Mouse (Mus musculus) neural tube, embryonic 13.5 days (tissue): ENCODE measurements around the gene Macrod2. TPM values are rescaled to one million over a fixed set of nuclear protein-coding genes. Genes with fewer than 3 reads are reported as not detected.

Source experiments
- ATAC-seq: fragments of 200-750 bp; cut with Nextera tagmentation; 2 replicates; pipeline ENCODE4 v1.8.0; 2017; ENCODE audit warnings: low read depth, mild to moderate bottlenecking, moderate TSS enrichment, moderate library complexity
- H3K27ac ChIP-seq: fragments of 300-500 bp; sonication (generic); replicated peaks from 2 replicates; pipeline ENCODE4 v1.5.1; 2015; ENCODE audit warnings: moderate library complexity, mild to moderate bottlenecking, inconsistent platforms
- H3K27me3 ChIP-seq: fragments of 300-500 bp; sonication (generic); 2 replicates; pipeline ENCODE4 v1.6.1; 2015; ENCODE audit warnings: mild to moderate bottlenecking, inconsistent platforms
- H3K36me3 ChIP-seq: fragments of 300-500 bp; sonication (generic); 2 replicates; pipeline ENCODE4 v1.6.1; 2015; ENCODE audit warnings: mild to moderate bottlenecking, inconsistent platforms
- H3K4me1 ChIP-seq: fragments of 300-500 bp; sonication (generic); replicated peaks from 2 replicates; pipeline ENCODE4 v1.6.1; 2015; ENCODE audit warnings: inconsistent platforms
- H3K4me2 ChIP-seq: fragments of 300-500 bp; sonication (generic); 2 replicates; pipeline ENCODE4 v1.6.1; 2015; ENCODE audit warnings: inconsistent platforms, mild to moderate bottlenecking, moderate library complexity
- H3K4me3 ChIP-seq: fragments of 300-500 bp; sonication (generic); 2 replicates; pipeline ENCODE4 v1.5.1; 2015; ENCODE audit warnings: mild to moderate bottlenecking, inconsistent platforms
- H3K9ac ChIP-seq: fragments of 300-500 bp; sonication (generic); 2 replicates; pipeline ENCODE4 v1.6.1; 2015; ENCODE audit warnings: moderate library complexity, mild to moderate bottlenecking, inconsistent platforms
- H3K9me3 ChIP-seq: fragments of 300-500 bp; sonication (generic); 2 replicates; pipeline ENCODE4 v1.6.1; 2016; ENCODE audit warnings: inconsistent platforms
- WGBS: fragments of 180-500 bp; shearing (Covaris S2); methylation state at CpG from one replicate; pipeline ENCODE4 v1.1.7; 2015; 5-methylcytosine and 5-hydroxymethylcytosine counted together
- polyA plus RNA-seq: library from polyadenylated mRNA; unstranded; fragments of >200 nt; fragmentation: Nextera tagmentation; extraction: Ambion mirVana; gene quantifications from 2 replicates; pipeline ENCODE4 v1.2.1, GENCODE M21; 2015

Macrod2 gene
- polyA plus RNA-seq, 1 experiment from 2014 or later, result 78.9 TPM

- peaks cover 16% of the 10 kb centered on the region for H3K4me1 ChIP-seq
- no peaks in the 10 kb centered on the region for H3K9me3 ChIP-seq
- no peaks in the 10 kb centered on the region for H3K36me3 ChIP-seq
- ATAC-seq, result no peak
- H3K4me3 ChIP-seq, result no peak overlapping the region
- no peak overlapping the region for H3K9ac ChIP-seq
- no peaks in the 10 kb centered on the region for H3K27me3 ChIP-seq
- WGBS, result 62% methylated on average over 4 of the region's 4 CpGs
- H3K27ac ChIP-seq, result no peak overlapping the region
- H3K4me2 ChIP-seq, result no peak overlapping the region
These were observed 1855.3 kb downstream of the Macrod2 start for GRCm38 (mm10) chr2:142250383-142250782.

- no peaks in the 10 kb centered on the region for H3K27me3 ChIP-seq
- H3K36me3 ChIP-seq, result no peaks in the 10 kb centered on the region
- H3K4me1 ChIP-seq, result peaks cover 16% of the 10 kb centered on the region
- H3K4me3 ChIP-seq, result no peak overlapping the region
- H3K4me2 ChIP-seq, result no peak overlapping the region
- H3K9ac ChIP-seq, result no peak overlapping the region
- H3K9me3 ChIP-seq, result no peaks in the 10 kb centered on the region
- no peak overlapping the region for H3K27ac ChIP-seq
- no peak for ATAC-seq
- WGBS, result 65% methylated on average over 2 of the region's 2 CpGs
These were observed 1856.4 kb downstream of the Macrod2 start for GRCm38 (mm10) chr2:142251518-142251917.

- Histone ChIP-seq H3K4me2 (peak overlapping the region; percentile 38), H3K27ac (no peak overlapping the region), H3K4me3 (no peak overlapping the region)
These were observed 1858.8 kb downstream of the Macrod2 start for GRCm38 (mm10) chr2:142253913-142254312.

DNA sequence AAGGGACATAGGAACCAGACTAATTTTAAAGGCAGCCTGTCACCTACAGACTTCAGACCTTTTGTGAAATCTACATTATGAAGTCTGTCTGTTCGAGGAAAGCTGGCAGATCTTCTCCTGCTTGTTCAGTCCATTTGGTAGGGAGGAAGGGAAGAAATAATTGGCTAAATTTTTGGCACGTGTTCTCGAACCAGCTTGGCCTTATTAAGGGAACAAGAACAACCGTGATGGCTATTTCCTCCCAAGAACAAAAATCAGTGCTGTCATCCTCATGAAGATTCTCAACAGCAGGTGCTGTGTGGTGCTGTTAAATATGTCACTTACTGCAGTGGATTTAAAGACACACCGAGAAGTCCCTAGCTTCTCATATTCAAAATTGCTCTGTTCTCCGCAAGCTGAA, 1859.5 kb downstream of the Macrod2 start:
- Histone ChIP-seq H3K36me3 (no peaks in the 10 kb centered on the region), H3K27ac (no peak overlapping the region), H3K4me3 (no peak overlapping the region), H3K27me3 (no peaks in the 10 kb centered on the region), H3K4me2 (no peak overlapping the region), H3K9ac (no peak overlapping the region), H3K4me1 (peaks cover 16% of the 10 kb centered on the region), H3K9me3 (no peaks in the 10 kb centered on the region)
- no peak for ATAC-seq
- WGBS, result 89% methylated on average over 6 of the region's 6 CpGs

More at GRCm38 (mm10) chr2:142253913-142254312, 1858.8 kb downstream of the Macrod2 start:
- ATAC-seq, result peak; percentile 81
- no peaks in the 10 kb centered on the region for H3K9me3 ChIP-seq
- WGBS, result 16% methylated on average over 11 of the region's 11 CpGs
- H3K36me3 ChIP-seq, result no peaks in the 10 kb centered on the region
- H3K27me3 ChIP-seq, result no peaks in the 10 kb centered on the region
- H3K4me1 ChIP-seq, result peaks cover 16% of the 10 kb centered on the region
- peak overlapping the region; percentile 50 for H3K9ac ChIP-seq

GRCm38 (mm10) chr2:142257501-142257900, 1862.4 kb downstream of the Macrod2 start:
- 96% methylated on average over 1 of the region's 1 CpGs for WGBS
- Histone ChIP-seq H3K9me3 (no peaks in the 10 kb centered on the region), H3K36me3 (no peaks in the 10 kb centered on the region), H3K27me3 (no peaks in the 10 kb centered on the region), H3K27ac (no peak overlapping the region), H3K9ac (no peak overlapping the region), H3K4me3 (no peak overlapping the region), H3K4me1 (peaks cover 16% of the 10 kb centered on the region), H3K4me2 (no peak overlapping the region)
- ATAC-seq, result no peak

- Histone ChIP-seq H3K4me3 (no peak overlapping the region), H3K9me3 (no peaks in the 10 kb centered on the region), H3K36me3 (no peaks in the 10 kb centered on the region), H3K9ac (no peak overlapping the region), H3K4me2 (no peak overlapping the region), H3K27me3 (no peaks in the 10 kb centered on the region), H3K4me1 (no peaks in the 10 kb centered on the region), H3K27ac (no peak overlapping the region)
- no peak for ATAC-seq
- 90% methylated on average over 6 of the region's 6 CpGs for WGBS
These were observed 1865.9 kb downstream of the Macrod2 start for GRCm38 (mm10) chr2:142261046-142261445.

GRCm38 (mm10) chr2:142264697-142265096, 1869.6 kb downstream of the Macrod2 start:
- no peak overlapping the region for H3K4me3 ChIP-seq

DNA sequence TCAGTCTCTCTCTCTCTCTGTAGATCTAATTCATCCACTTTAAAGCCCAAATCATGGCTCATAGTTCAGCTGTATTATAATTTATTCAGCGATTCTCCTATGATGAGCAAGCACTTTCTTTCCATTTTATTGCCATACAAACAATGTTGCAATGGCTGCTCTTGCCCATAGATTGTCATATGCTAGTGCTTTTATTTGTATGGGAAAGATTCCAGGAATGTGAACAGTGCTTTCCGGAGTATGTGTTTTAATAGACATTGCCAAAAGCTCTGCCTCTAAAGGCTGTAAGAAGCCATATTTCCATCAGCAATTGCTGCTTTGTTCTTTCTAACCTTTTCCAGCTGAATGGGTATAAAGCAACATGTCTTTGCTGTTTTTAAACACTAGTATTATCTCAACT, 1872.7 kb downstream of the Macrod2 start:
- WGBS, result 73% methylated on average over 2 of the region's 2 CpGs
- Histone ChIP-seq H3K27me3 (no peaks in the 10 kb centered on the region), H3K27ac (no peak overlapping the region), H3K4me1 (no peaks in the 10 kb centered on the region), H3K4me2 (no peak overlapping the region), H3K36me3 (no peaks in the 10 kb centered on the region), H3K9ac (no peak overlapping the region), H3K9me3 (no peaks in the 10 kb centered on the region), H3K4me3 (no peak overlapping the region)
- no peak for ATAC-seq

More at GRCm38 (mm10) chr2:142264697-142265096, 1869.6 kb downstream of the Macrod2 start:
- WGBS, result 91% methylated on average over 2 of the region's 2 CpGs
- Histone ChIP-seq H3K4me2 (no peak overlapping the region), H3K27ac (no peak overlapping the region), H3K9ac (no peak overlapping the region), H3K27me3 (no peaks in the 10 kb centered on the region), H3K36me3 (no peaks in the 10 kb centered on the region), H3K4me1 (no peaks in the 10 kb centered on the region), H3K9me3 (no peaks in the 10 kb centered on the region)
- no peak for ATAC-seq

GRCm38 (mm10) chr2:142286761-142287160, 1891.7 kb downstream of the Macrod2 start:
- no peak overlapping the region for H3K4me3 ChIP-seq

DNA sequence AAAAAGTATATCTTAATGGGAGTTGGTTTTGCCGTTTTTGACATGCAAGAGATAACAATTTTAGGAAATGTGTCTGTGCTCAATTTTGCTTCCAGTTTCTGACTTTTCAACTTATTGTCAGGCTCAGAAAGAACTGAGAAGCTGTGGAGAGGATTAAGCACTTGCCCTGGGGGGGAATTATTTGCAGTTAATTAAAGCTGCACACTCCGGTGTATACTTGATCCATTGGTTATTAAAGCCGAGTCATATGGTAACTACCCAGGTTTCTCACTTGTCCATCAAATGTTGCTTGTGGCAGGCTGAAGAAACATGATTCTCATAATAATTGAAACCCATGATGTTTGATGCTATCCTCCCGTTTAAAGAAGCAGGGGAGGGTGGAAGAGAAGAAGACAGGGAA, 1899.7 kb downstream of the Macrod2 start:
- no peak overlapping the region for H3K4me3 ChIP-seq
- ATAC-seq, result no peak
- 63% methylated on average over 4 of the region's 4 CpGs for WGBS
- no peak overlapping the region for H3K27ac ChIP-seq
- no peak overlapping the region for H3K4me2 ChIP-seq
- no peaks in the 10 kb centered on the region for H3K9me3 ChIP-seq
- no peaks in the 10 kb centered on the region for H3K36me3 ChIP-seq
- H3K4me1 ChIP-seq, result no peaks in the 10 kb centered on the region
- H3K27me3 ChIP-seq, result no peaks in the 10 kb centered on the region
- no peak overlapping the region for H3K9ac ChIP-seq

More at GRCm38 (mm10) chr2:142286761-142287160, 1891.7 kb downstream of the Macrod2 start:
- no peaks in the 10 kb centered on the region for H3K9me3 ChIP-seq
- no peaks in the 10 kb centered on the region for H3K36me3 ChIP-seq
- H3K27me3 ChIP-seq, result no peaks in the 10 kb centered on the region
- H3K4me2 ChIP-seq, result no peak overlapping the region
- H3K4me1 ChIP-seq, result no peaks in the 10 kb centered on the region
- no peak for ATAC-seq
- 60% methylated on average over 1 of the region's 1 CpGs for WGBS
- H3K27ac ChIP-seq, result no peak overlapping the region
- H3K9ac ChIP-seq, result no peak overlapping the region

GRCm38 (mm10) chr2:142303098-142303911, 1908.2 kb downstream of the Macrod2 start:
- Histone ChIP-seq H3K9ac (no peak overlapping the region), H3K4me3 (no peak overlapping the region), H3K4me2 (no peak overlapping the region), H3K9me3 (no peaks in the 10 kb centered on the region), H3K27ac (no peak overlapping the region), H3K36me3 (no peaks in the 10 kb centered on the region), H3K27me3 (no peaks in the 10 kb centered on the region), H3K4me1 (peaks cover 8% of the 10 kb centered on the region)
- ATAC-seq, result no peak
- 10% methylated on average over 2 of the region's 2 CpGs for whole genome bisulfite sequencing

DNA sequence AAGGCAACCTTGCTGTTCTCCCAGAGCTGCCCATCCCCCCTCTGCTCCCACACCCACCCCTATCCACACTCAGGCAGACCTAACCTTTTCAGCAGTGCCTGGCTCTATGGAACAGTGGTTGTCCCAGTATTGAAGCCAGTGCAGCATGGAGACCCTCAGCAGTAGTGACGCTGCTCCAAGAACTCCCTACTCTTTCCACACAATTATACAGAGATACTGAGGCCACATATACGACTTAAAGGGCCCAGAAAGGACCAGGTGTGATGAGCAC, 1908.7 kb downstream of the Macrod2 start:
- no peak overlapping the region for H3K9ac ChIP-seq
- H3K4me2 ChIP-seq, result no peak overlapping the region
- no peak overlapping the region for H3K27ac ChIP-seq
- ATAC-seq, result no peak
- 69% methylated on average over 2 of the region's 2 CpGs for WGBS
- no peaks in the 10 kb centered on the region for H3K36me3 ChIP-seq
- no peaks in the 10 kb centered on the region for H3K27me3 ChIP-seq
- no peak overlapping the region for H3K4me3 ChIP-seq
- H3K9me3 ChIP-seq, result no peaks in the 10 kb centered on the region
- peaks cover 8% of the 10 kb centered on the region for H3K4me1 ChIP-seq

- Histone ChIP-seq H3K4me3 (no peak overlapping the region), H3K9me3 (no peaks in the 10 kb centered on the region), H3K36me3 (no peaks in the 10 kb centered on the region), H3K27me3 (no peaks in the 10 kb centered on the region), H3K4me1 (no peaks in the 10 kb centered on the region), H3K27ac (no peak overlapping the region), H3K9ac (no peak overlapping the region), H3K4me2 (no peak overlapping the region)
- ATAC-seq, result no peak
- 49% methylated on average over 3 of the region's 3 CpGs for WGBS
These were observed 1928.0 kb downstream of the Macrod2 start for GRCm38 (mm10) chr2:142323158-142323557.
